Mouse (Mus musculus): ENCODE measurements at regions not wholly inside any gene's neighbourhood (a gene's known extent, or its start where the extent isn't known, plus 50 kb on each side); places are given as distances from the start of the nearest gene placed in this dataset.

GRCm38 (mm10) chr11:113129192-113129591 is 347.2 kb downstream of the Sox9 start:
- TF ChIP-seq CTCF (IDR thresholded peaks at IDR 0.05; ENCODE audit: insufficient read depth, low read depth, low read length) (no peak), POLR2A (IDR thresholded peaks at IDR 0.05; ENCODE audit: insufficient read depth, low read depth, low read length) (no peak)

Data from olfactory bulb, adult 2 months (tissue).